Mouse (Mus musculus) activated CD4-positive, CD25-positive, alpha-beta regulatory T cell (primary cell): ENCODE results near the gene Nin. TPM values are rescaled to one million over a fixed set of nuclear protein-coding genes. Genes with fewer than 3 reads are reported as not detected.

ENCODE experiments used
- polyA plus RNA-seq, 2 experiments: library from polyadenylated mRNA; unstranded; fragments of 100-300 nt; shearing (Covaris generic); gene quantifications; one replicate each; pipeline ENCODE4 v1.2.1; 2017

The Nin gene
- 10 to 100 TPM; 24.8 to 40.0 TPM for polyA plus RNA-seq

GRCm38 (mm10) chr12:70113351-70113750 lies at the start of gene Nin:
Gene Nin, minus strand, starts transcription at chr12:70113717.

GRCm38 (mm10) chr12:70153842-70154241 lies 40.3 kb upstream of the Nin start, which contains the start of gene Abhd12b:
Gene Abhd12b, plus strand, starts transcription at chr12:70154142.

GRCm38 (mm10) chr12:69986786-69987497 lies 126.6 kb downstream of the Nin start, which contains the start of gene Sav1:
Gene Sav1, minus strand, starts transcription at chr12:69987002.

Other genes with a start within 250 kb of the Nin start
- gene Atl1, start 221.1 kb downstream of the Nin start, polyA plus RNA-seq, result 1 to 10 TPM in 1 of 2 experiments, under 1 TPM in 1; 0.54 to 1.5 TPM
- gene Map4k5, start 220.5 kb downstream of the Nin start, polyA plus RNA-seq, result 1 to 10 TPM; 7.7 to 8.8 TPM
- gene Sav1, start 126.7 kb downstream of the Nin start, polyA plus RNA-seq, result 1 to 10 TPM; 6.6 to 8.0 TPM
- gene Abhd12b, start 40.4 kb upstream of the Nin start, polyA plus RNA-seq, result 1 to 10 TPM in 1 of 2 experiments, under 1 TPM in 1; 0.52 to 2.1 TPM
- gene Pygl, start 117.8 kb upstream of the Nin start, polyA plus RNA-seq, result 1 to 10 TPM in 1 of 2 experiments, under 1 TPM in 1; 0.57 to 1.4 TPM
- gene Trim9, start 233.9 kb upstream of the Nin start, polyA plus RNA-seq, result 1 to 10 TPM in 1 of 2 experiments, not detected in 1; 1.1 TPM